Mouse (Mus musculus): Measurements from ENCODE around the gene Prpf8.

Gene Prpf8

DNA sequence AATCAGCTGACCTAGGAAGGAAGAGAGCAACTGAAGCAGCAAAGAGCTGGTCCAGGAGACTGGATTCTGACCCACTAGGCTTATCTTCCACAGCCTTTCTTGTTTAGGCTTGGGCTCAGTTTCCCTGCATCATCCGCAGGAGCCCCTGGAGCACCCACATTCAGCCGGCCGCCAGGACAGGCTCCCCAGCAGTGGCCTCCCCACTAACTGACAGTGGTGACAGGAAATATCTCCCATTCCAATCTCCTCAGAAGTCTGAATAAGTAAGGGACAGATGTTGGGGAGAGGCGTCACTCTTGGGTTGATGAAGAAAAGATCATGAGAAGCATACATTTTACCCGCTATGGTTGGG, 26.9 kb upstream of the Prpf8 start:
- DNase-seq (ENCODE audit: low spot score) = no peak

DNA sequence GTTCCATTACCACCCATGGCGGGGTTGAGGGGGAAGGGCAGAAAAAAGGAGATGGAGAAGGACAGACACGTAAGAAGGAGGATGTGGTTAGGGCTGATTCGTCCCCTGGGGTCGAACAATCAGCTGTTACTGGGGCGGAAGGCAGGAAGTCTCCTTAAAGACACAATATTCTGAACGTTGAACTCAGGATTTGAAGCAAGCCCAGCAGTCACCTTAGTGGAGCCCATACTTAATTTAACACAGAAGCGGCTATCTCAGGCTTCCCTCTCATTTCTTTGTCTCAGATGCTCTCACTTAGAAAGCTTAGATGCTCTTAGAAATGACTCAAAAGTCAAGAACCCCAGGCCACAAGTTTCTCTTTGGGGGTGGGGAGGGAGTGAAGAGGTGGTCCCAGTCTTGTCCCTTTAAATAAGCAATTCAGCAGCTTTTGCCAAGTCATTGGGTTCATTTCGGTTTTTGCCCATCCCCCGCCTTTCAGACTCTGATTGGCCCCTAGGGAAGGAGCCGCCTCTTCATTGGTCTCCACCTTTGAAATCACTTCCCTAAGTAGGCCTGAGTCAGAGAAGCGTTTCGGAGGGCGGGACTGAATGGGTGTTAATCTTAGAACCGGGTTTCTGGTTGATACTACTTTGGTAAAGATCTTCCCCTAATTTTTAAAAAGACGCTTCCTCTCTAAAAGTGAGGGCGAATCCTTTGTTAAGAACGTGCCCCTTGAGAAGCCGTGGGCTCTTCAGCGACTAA, 26.3 kb upstream of the Prpf8 start:
- peak; percentile 83 for DNase-seq (ENCODE audit: low spot score)

DNA sequence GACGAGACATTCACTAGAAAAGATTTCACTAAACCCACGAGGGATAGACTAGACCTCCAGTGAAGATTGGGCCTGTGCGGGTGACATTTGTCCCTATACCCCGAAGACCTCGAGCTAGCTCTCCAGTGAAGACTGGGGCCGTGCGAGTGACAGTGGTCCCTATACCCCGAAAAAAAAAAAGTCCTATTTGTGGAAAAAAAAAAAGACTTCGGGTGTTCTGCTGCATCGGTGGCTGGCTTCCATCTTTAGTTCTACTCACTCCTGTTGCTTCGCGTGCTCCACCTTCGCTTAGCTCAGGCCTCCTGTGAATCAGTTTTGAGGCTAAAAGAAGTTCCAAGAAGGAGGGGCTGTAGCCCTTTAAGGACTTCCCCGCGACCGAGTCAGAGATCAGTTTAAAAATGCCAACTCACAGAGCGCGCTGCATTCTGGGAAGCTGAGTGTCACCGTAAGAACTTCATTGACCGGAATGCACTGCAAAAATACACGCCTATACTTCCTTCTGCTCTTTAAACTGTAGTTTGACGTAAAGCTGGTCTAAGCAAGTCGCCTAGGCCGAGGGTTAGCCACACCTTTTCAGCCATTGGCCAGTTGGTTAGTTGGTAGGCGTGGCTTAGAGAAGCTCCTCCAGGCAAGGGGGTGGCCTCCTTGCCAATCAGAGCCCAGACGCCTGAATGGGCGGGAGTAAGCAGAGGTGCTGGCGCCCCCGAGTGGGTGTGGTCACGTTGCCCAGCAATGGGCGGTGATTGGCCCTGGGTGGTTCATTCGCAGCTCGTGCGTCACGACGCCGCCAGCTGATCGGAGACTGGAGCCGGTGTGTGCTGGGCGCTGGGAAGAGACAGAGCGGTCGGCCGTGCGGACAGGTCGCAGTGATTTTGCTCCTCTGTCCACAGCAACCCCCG, 25.5 kb upstream of the Prpf8 start, which contains the start of gene Tlcd2:
TSS of gene Tlcd2 (plus strand) at position 872 of the 899 bp plus-strand sequence.
- DNase-seq (ENCODE audit: low spot score) = peak; percentile 98

DNA sequence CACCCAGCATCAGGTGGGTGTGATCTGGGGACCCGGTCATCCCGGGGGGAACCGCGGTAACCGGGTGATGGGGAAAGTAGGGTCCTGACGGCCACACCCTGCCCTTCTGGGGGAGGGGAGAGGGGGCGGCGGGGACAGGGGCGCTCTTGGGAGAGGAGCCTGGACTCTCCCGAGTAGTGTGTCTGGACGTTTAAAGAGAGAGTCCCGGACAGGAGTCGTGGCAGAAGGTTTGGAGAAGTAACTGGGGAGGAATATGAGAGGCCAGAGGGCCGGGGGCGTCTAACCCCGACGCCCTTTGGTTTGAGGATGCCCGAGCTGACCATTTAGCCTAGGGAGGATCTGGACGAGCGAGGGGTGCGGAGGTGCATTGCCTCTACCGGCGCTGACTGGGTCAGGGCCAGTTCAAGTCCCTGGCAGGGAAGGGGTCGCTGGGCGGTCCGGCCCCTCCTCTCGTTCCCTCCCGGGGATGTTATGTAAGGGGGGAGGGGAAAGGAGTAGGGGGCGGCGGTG, 24.8 kb upstream of the Prpf8 start:
- DNase-seq (ENCODE audit: low spot score) = peak; percentile 23

DNA sequence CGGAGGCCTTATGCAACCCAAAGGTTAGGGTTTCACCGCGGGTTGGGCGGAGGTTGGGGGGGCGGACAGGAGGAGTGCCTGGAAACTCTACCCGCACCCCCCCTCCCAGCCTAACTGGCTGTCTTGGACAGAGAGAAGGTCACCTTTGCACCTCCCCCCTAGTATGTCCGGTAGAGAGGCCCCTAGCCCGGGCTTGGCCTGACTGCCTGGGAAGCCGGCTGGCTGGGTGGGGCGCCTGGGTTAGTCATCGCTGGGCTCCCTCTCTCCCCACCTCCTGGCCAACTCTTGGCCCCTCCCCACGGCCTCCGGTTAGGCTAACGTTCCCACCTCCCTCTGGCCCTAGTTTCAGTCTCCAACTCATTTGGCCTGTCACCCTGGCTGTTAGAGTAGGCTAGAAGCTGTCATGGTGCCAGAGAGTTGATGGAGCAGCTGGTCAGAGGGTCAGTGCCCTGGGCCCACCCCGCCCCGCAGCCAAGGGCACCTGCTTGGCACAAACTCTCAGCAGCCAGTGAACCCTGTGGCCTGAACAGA, 24.3 kb upstream of the Prpf8 start:
- peak; percentile 59 for DNase-seq (ENCODE audit: low spot score)

DNA sequence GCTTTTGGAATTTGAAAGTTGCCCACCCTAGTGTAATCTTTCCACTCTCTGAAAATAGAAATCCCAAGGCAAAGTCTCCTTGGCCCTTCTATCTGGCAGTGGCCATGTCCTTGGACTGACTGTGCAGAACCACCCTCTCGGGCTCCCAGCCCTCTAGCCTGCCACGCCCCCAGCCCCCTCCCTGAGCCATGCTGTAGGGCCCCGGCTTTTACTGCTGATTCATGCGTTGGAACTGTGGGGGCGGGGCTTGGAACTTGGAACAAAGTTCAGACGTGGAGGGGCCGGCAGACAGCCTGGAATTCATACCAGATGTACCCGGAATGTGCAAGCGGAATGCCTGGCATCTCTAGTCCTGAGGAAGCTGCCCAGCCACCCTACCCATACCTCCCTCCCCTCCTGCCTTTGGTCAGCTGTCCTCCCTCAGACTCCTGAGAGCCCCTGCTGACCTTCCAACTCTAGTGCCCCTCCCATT, 23.7 kb upstream of the Prpf8 start:
- DNase-seq (ENCODE audit: low spot score) = peak; percentile 67

DNA sequence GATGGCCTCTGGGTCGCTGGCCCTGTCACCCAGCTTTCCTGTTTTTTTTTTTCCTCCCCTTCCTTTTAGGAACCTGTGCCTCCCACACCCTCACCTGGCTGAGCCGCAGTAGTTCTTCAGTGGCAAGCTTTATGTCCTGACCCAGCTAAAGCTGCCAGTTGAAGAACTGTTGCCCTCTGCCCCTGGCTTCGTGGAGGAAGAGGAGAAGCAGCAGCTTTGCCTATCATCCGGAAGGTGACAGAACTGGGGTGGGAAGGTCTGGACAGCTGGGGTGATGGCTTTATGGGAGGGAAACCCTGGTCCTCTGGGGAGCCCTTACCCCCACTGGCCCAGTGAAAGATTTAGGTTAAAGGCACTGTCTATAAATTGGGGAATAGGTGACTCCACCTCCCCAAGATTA, 23.0 kb upstream of the Prpf8 start:
- DNase-seq (ENCODE audit: low spot score) = no peak

DNA sequence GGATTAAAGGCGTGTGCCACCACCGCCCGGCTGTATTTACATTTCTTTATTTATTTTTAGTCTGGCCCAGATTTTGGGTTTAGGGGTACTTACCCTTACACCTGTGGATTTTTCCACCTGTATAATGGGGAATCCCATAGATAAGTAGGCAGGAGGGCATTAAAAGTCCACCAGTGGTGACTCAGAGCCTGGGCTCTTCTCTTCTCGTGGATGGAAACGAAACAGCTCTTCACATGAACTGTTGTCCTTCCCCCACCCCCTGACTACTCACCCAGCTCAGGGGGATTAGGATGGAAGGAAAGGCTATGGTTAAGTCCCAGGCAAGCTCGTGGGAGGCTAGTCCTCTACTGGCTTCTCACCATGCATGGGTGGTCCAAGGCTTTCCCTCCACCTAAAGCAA, 22.2 kb upstream of the Prpf8 start:
- DNase-seq (ENCODE audit: low spot score) = no peak

DNA sequence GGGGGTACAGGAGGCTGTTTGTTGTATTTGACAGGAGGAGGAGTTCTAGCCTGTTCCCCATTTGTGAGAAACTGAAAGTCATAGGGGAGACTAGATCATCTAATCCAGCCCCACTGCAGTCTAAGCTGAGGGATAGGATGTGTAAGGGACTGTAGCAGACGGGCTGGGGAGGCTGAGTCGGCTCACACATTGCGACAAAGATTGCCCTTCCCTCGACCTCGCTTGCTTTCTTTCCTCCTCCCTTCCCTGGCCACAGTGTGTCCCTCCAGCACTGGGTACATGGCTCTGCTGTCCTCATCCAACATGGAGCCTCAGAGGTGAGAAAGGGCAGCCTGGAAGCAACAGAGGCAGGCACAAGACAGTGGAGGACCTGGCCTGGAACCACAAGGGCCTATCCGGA, 21.6 kb upstream of the Prpf8 start:
- DNase-seq (ENCODE audit: low spot score) = no peak

DNA sequence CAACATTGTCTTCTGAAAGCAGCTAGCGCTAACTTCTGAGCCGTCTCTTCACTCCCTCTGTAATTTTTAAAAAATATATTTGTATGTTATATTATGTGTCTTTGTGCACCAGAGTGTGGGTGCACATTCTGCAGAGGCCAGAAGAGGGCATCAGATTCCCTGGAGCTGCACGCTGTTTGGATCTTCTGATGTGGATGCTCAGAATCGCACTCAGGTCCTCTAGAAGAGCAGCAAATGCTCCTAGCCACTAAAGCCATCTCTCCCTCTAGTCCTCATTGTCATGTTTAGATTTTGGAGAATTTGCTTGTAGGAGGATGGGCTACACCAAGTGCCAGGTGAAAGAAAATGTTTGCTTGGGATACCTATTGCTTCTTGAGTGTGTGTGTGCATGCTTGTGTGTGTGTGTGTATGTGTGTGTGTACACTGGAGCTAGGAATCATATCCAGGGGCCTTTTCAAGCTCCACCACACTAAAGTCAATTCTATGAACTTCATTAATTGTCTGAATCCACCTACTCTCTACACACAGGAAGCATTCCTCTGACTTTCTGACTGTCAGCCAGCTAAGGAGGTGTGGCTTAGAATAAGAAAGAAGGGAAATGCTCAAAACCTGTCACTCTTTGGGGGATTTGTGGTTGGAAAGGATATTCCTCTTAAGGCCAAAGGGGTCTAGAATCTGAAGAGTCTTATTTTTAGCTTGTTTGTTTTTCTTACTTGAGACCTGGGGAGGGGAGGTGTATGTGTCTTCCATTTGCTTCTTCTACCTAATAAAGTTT, 19.7 kb upstream of the Prpf8 start:
- DNase-seq (ENCODE audit: low spot score) = no peak

DNA sequence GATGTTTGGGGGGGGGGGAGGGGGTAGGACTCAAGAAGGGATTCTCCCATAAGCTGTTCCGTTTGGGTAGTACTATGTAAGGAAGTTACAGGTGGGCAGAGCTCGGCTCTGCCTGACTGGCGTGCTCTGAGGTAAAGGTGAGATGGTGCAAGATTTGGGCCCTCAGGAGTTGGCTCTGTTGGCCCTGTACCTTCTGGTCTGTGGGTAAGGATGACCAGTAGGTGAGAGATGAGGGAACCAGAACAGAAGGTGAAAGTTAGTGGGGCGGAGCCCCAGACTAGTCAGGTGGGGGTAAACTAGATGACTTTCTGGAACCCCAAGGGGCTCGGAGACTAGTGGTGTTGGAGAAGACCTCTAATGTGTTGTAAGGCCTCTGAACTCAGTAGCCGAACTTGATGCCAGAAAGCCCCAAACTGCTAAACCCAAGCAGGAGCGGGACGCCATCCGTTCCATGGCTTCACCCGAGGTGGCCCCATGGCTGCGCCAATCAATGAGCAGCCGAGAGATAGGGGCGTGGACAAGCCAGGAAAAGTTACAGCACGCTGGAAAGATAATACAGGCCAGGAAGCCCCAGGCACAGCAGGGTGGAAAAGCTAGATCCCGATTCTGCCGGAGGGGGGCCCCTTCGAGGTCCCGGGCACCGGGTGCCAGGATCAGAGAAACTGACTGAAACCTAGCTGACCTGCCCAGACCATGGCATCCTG, 19.0 kb upstream of the Prpf8 start:
- DNase-seq (ENCODE audit: low spot score) = no peak

DNA sequence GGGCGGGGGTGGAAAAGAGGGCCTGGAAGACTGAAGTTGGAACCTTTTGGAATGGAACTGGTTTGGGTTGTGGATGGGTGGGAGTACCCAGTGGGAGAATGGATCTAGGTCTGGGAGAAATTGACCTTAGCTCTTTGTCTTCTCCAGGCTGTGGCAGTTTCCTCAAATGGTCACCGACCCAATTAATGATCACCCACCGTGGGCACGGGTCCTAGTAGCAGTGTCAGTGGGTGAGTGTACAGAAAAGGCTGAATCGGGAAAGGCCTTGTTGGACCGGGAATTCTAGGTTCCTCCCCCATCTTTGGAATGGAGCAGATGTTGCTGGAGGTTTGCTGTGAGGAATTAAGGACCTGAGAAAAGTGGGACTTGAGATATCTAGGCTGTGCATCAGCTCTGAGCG, 18.2 kb upstream of the Prpf8 start:
- no peak for DNase-seq (ENCODE audit: low spot score)

DNA sequence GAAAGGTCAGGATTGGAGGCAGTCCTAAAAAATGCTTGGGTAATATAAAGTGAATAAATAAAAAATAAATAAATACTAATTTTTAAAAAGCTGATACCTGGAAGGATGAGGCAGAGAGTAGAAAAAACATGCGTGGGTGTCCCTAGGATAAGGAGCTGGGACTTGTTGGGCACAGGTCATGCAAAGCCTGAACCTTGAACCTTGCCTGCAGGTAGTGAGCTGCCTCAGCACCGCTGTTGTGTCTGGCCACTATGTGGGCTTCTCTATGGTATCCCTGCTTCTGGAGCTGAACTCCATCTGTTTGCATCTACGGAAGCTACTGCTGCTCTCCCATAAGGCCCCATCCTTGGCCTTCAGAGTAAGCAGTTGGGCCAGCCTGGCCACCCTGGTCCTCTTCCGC, 17.4 kb upstream of the Prpf8 start:
- DNase-seq (ENCODE audit: low spot score) = no peak

DNA sequence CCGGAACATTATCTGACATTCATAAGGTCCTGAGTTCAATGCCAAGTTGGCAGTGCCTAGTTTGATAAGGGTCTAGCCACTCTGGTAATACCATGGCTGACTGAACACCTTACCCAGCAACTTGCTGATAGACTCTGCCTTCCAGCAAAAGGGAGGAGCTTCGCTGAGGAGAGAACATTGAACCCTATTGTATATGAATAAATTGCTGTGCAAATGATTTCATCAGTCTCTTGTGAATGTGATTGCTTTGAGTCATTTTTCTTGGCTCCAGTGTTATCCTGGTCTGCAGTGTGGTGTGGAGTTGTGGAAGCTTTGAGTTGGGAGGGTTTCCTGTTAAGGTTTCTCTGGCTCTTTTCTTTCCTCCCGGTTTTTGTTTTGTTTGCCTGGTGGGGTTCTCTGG, 15.9 kb upstream of the Prpf8 start:
- DNase-seq (ENCODE audit: low spot score) = no peak

DNA sequence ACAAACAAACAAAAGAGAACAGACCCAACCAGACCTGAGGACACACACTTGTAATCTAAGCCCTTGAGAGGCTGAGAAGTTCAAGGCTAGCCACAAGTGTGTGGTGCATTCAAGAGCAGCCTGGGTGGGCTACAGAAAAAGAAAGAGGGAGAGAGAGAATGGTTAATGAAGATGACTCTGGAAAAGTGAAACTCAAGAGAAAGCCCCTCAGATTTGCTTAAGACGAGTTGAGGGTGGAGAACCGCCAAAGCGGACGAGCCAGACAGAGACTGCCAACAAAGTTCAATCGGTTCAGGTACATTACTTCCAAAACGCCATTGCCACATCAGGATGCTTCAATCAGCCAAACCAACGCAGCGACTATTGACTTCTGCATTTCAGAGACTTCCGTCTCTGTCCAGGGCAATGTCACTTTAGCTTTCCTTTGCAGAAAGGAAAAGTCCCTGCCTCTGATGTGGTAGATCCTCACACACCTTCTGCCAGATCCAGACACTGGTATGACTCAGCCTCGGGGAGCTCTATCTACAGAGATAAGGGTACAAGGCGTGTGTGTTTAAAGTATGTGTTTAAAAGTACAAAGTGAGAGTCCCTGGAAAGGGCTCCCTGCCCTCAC, 14.0 kb upstream of the Prpf8 start:
- no peak for DNase-seq (ENCODE audit: low spot score)

DNA sequence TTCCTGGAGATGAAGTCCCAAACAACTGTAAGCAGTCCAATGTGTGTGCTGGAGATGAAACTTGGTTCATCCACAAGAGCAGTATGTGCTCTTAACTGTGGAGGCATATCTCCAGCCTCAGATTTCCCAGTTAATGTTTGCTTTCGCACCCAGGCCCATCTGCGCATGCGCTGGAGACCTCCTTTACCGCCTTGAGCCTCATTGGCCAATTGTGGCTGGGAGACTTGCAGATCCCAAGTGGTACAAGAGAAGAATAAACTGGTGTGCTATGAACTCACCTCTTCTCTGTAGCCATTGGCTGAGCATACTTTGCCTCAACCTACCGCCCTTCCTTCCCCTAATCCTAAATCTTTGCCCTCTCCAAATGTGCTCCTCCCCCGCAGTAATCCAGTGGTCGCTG, 13.2 kb upstream of the Prpf8 start:
- no peak for DNase-seq (ENCODE audit: low spot score)

DNA sequence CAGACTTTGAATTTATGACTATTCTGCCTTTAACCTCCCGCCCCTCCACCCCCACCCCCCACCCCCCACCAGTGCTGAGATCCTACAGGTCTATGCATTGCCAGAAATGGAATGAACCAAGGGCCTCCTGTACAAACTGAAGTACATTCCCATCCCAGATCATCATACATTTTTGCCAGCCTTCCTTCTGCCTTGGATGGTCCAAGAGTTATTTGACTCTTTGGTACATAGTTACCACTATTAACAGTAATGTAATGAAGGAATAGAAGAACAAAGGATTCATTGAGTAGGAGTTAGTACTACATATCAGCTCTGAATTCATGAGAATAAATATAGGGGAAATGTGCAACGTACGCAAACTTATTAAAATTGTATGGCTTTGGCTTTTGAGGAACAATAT, 424 bp upstream of the Prpf8 start:
- no peak for DNase-seq (ENCODE audit: low spot score)

DNA sequence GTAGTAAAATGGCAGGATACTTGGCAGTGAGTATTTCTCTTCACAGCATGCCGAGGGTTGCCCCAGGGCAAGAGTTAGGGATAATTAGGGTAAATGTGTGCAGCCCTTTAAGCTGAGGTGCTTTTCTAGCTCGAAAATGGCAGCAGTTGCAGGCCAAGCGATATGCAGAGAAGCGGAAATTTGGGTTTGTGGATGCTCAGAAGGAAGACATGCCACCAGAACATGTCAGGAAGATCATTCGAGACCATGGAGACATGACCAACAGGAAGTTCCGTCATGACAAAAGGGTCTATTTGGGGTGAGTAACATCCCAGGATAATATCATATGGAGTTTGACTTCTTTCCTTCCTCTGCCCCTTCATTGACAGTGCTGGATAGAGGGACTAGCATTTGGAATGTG, 880 bp downstream of the Prpf8 start:
- no peak for DNase-seq (ENCODE audit: low spot score)

DNA sequence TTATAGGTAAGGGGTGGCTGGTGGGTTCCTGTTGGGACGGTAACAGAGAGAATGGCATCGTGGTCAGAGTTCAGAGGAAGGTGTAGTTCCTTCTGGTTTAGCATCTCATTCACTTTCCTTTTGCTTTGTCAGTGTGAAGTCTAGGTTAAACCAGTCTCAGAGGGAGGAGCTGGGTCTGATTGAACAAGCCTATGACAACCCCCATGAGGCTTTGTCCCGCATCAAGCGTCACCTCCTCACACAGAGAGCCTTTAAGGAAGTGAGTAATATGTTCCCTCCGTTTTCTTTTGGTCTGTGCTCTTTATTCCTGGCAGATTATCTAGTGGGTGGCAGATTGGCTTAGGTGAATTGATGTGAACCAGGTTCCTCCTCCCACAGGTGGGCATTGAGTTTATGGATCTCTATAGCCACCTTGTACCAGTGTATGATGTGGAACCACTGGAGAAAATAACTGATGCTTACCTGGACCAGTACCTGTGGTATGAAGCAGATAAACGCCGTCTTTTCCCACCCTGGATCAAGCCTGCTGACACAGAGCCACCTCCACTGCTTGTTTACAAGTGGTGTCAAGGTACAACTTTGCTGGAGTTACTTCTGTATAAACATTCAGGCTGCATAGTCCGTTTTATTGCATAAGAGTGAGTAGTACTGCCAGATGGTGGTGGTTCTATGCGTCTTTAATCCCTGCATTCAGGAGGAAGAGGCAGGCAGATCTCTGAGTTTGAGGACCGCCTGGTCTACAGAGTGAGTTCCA, 7.9 kb downstream of the Prpf8 start:
- DNase-seq (ENCODE audit: low spot score) = no peak

DNA sequence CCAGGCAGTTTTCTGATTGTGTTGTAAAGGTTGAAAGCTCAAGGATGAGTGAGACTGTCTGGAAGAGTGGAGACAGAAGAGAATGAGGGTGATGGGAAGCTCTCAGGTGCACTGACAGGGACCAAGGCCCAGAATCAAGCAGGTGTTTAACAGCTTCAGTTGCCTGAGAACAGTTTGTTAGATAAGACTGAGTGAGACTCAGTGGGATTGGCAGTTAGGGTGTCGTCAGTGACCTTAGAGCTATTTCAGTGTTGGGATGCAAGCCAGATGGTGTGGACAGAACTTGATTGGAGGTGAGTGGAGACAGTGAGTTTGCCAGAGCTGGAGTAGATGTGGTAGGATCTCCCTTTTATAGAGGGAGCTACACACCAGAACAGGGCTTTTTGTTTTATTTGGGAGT, 11.5 kb downstream of the Prpf8 start:
- DNase-seq (ENCODE audit: low spot score) = no peak

Measured in spleen, adult 12 weeks (tissue).